Mouse (Mus musculus): Measurements from ENCODE around the gene Acot11. TPM values are rescaled to one million over a fixed set of nuclear protein-coding genes. Genes with fewer than 3 reads are reported as not detected.

Acot11 gene
- total RNA-seq, 2 experiments from 2014 or later, result 2.3 to 3.2 TPM

DNA sequence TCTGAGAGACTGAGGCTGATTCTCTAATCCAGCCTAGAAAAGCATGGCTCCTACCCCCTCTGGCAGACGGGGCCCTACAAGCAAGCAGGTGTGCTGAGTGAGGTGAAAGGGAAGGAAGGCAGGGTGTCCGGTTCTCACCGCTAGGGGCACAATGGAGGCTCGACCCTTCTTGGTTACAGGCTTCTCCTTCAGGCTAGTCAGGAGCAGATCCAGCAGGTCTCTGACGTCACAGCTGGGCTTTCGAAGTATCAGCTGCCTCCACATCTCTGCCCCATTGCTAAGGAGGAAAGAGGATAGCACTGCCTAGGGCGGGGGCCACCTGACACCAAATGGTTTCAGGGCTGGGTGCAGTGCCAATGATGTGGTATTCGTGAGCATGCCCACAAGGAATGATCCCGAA, 104.8 kb downstream of the Acot11 start:
- ATAC-seq (replicated peaks; ENCODE audit: poor library complexity), result peak; percentile 89

Other genes starting within 250 kb of the Acot11 start
- 15.9 and 17.4 TPM in 2 replicates for gene Dhcr24, start 244.0 kb downstream of the Acot11 start, total RNA-seq (2015)
- 9.8 and 11.0 TPM in 2 replicates for gene Dhcr24, start 244.0 kb downstream of the Acot11 start, total RNA-seq (2017)
- gene Lexm, start 187.8 kb downstream of the Acot11 start, total RNA-seq (2015), result not detected in 2 replicates
- gene Lexm, start 187.8 kb downstream of the Acot11 start, total RNA-seq (2017), result not detected in 2 replicates
- gene Ttc22, start 182.6 kb downstream of the Acot11 start, total RNA-seq (2015), result not detected in 2 replicates
- not detected in 2 replicates for gene Ttc22, start 182.6 kb downstream of the Acot11 start, total RNA-seq (2017)
- gene Pars2, start 153.9 kb downstream of the Acot11 start, total RNA-seq (2015), result 3.7 and 6.6 TPM in 2 replicates
- gene Pars2, start 153.9 kb downstream of the Acot11 start, total RNA-seq (2017), result 7.7 and 8.8 TPM in 2 replicates
- 32.2 and 42.5 TPM in 2 replicates for gene Ttc4, start 126.1 kb downstream of the Acot11 start, total RNA-seq (2015)
- gene Ttc4, start 126.1 kb downstream of the Acot11 start, total RNA-seq (2017), result 24.9 and 28.2 TPM in 2 replicates
- gene Mroh7, start 74.1 kb downstream of the Acot11 start, total RNA-seq (2015), result not detected in 2 replicates
- gene Mroh7, start 74.1 kb downstream of the Acot11 start, total RNA-seq (2017), result not detected in 2 replicates
- gene Fam151a, start 71.1 kb downstream of the Acot11 start, total RNA-seq (2015), result not detected in 2 replicates
- gene Fam151a, start 71.1 kb downstream of the Acot11 start, total RNA-seq (2017), result not detected in 2 replicates
- gene Ssbp3, start 105.7 kb upstream of the Acot11 start, total RNA-seq (2015), result 35.5 and 36.5 TPM in 2 replicates
- gene Ssbp3, start 105.7 kb upstream of the Acot11 start, total RNA-seq (2017), result 16.0 and 30.8 TPM in 2 replicates